Mouse (Mus musculus) skeletal muscle tissue, adult 2 months (tissue): ENCODE results near the gene Rhox2f.
"Not testable (repeated sequence)": the region's sequence is repeated elsewhere in the genome, so short reads cannot be mapped to it uniquely, and the experiment has no call there.

ENCODE experiments used
- DNase-seq: peaks from one replicate; pipeline ENCODE4 v3.0.0-alpha.2; 2012; ENCODE audit warnings: low read depth, low spot score

Rhox2f gene

DNA sequence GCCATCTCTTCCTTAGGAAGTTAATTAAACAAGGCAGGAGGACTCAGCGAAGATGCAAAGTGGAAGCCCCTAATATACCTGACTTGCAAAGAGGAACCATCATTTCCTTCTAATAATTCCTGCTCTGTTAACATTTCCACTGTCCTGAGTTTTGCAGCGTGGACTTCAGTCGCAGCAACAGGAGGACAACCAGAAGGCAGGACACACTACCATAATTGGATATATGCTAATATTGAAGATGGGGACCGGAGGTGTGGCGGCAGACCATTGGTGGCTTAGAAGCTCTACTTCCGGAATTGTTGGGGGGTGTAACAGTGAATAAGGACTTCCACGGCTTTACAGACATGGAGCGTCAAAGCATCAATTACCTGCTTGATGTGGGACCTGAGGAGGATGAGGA is at the start of gene Rhox2f:
TSS of gene Rhox2f (plus strand) at position 301 of the 400 bp plus-strand sequence.
- not testable (repeated sequence) for DNase-seq

DNA sequence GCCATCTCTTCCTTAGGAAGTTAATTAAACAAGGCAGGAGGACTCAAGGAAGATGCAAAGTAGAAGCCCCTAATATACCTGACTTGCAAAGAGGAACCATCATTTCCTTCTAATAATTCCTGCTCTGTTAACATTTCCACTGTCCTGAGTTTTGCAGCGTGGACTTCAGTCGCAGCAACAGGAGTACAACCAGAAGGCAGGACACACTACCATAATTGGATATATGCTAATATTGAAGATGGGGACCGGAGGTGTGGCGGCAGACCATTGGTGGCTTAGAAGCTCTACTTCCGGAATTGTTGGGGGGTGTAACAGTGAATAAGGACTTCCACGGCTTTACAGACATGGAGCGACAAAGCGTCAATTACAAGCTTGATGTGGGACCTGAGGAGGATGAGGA is 41.1 kb upstream of the Rhox2f start, which contains the start of gene Rhox2e:
TSS of gene Rhox2e (plus strand) at position 301 of the 400 bp plus-strand sequence.
- DNase-seq, result not testable (repeated sequence)

DNA sequence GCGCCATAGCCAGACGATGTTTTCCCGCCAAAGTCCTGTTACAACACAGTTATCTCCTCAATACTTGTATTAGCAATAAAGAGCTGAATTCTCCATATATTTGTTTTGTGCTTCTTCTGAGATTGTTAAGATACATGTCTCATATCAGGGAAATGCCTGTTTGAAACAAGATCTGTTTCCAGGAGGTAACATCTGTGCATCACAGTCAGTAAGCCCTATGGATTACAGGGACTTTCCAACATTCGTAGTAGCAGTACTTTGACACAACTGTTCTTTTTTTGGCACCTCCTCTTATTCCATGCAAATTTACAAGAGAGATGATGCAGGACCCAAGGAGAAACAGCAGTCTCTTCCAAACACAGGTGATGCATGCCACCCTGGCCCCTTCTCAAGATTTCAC is 29.5 kb upstream of the Rhox2f start, which contains the start of gene Rhox3e:
TSS of gene Rhox3e (plus strand) at position 301 of the 400 bp plus-strand sequence.
- DNase-seq, result not testable (repeated sequence)

DNA sequence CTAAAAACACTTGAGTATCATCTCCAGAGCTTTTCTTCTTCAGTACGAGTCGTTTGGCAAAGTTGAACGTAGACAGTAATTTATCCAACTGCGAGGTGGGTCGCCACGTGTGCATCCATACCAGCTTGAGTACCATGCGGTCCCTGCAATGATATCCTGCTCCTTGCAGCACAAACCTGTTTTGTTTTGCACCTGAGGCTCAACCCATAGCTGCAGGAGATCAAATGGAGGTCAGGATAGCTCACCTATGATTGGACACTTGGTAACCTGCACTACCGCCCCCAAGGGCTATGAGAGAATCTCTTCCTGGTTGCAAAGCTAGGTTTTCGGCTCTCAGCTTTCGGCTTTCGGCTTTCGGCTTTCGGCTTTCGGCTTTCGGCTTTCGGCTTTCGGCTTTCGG is 14.1 kb upstream of the Rhox2f start, which contains the start of gene Rhox4e:
TSS of gene Rhox4e (plus strand) at position 301 of the 400 bp plus-strand sequence.
- DNase-seq, result not testable (repeated sequence)

DNA sequence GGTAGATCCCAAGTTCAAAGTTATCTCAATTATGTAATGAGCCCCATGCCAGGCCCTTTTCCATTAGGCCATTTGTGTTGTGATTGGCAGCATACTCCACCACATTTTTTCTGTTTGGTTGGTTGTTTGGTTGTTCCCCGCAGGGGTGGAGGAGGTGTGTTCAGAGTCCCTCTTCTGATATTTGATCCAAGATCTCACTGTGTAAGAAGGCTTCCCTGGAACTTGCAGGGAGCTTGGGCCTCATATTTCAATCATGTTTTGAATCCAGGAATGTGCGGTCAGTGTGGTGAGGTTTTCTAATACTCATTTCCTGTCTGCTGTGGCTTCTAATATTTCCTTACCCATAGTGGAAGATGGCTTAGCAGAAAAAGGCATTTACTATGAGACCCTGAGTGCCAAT is 1.4 kb downstream of the Rhox2f start:
- not testable (repeated sequence) for DNase-seq

DNA sequence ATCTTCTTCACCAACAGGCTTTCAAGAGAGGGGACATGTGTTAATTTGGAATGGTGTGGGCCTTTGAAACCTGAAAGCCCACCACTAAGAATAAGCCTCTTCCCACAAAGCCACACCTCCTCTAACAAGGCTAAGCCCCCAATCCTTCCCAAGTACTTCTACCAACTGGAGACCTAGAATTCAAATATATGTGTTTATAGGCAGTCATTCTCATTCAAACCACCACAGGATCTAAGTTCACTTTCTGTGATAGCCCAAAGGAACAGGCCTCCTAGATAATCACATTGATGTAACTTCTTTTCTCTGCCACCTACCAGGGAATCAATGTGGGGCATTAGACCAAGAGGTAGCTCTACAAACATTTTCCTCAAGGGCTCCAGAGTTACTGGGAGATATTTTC is 9.5 kb downstream of the Rhox2f start, which contains the start of gene Rhox3f:
TSS of gene Rhox3f (plus strand) at position 301 of the 400 bp plus-strand sequence.
- DNase-seq, result not testable (repeated sequence)

DNA sequence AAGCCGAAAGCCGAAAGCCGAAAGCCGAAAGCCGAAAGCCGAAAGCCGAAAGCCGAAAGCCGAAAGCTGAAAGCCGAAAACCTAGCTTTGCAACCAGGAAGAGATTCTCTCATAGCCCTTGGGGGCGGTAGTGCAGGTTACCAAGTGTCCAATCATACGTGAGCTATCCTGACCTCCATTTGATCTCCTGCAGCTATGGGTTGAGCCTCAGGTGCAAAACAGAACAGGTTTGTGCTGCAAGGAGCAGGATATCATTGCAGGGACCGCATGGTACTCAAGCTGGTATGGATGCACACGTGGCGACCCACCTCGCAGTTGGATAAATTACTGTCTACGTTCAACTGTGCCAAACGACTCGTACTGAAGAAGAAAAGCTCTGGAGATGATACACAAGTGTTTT is 36.4 kb downstream of the Rhox2f start, which contains the start of gene Rhox4f:
TSS of gene Rhox4f (minus strand) at position 101 of the 400 bp plus-strand sequence.
- not testable (repeated sequence) for DNase-seq
